Mouse (Mus musculus) layer of hippocampus, postnatal 25 days (tissue): ENCODE data around the gene Flcn. TPM values are rescaled to one million over a fixed set of nuclear protein-coding genes. Genes with fewer than 3 reads are reported as not detected.
"Not testable (repeated sequence)": the region's sequence is repeated elsewhere in the genome, so short reads cannot be mapped to it uniquely, and the experiment has no call there.

ENCODE experiments used
- DNase-seq, 2 experiments: peaks; one replicate each; pipeline ENCODE4 v3.0.0; 2022; ENCODE audit warnings: mixed read lengths in 2 of 2, low spot score in 1 of 2; ENCODE audit errors: extremely low spot score in 1 of 2
- total RNA-seq, 2 experiments: library from RNA; stranded (reverse); gene quantifications; 2 replicates each; pipeline ENCODE4 v1.2.3; 2021

Gene Flcn
- 10 to 100 TPM; 44.8 to 47.1 TPM for total RNA-seq

GRCm38 (mm10) chr11:59809670-59810474 is at the start of gene Flcn:
Gene Flcn, minus strand, starts transcription at chr11:59810016.
- DNase-seq: peak; percentile 73 to 88

GRCm38 (mm10) chr11:59852865-59853264 is 43.0 kb upstream of the Flcn start:
- no peak for DNase-seq

- peak; percentile 61 to 68 for DNase-seq
Observed at GRCm38 (mm10) chr11:59847891-59848884, 38.4 kb upstream of the Flcn start.

- peak in 1 of 2 experiments; percentile 33 for DNase-seq
Observed at GRCm38 (mm10) chr11:59847131-59847530, 37.3 kb upstream of the Flcn start.

- DNase-seq: no peak
Observed at GRCm38 (mm10) chr11:59846311-59846710, 36.5 kb upstream of the Flcn start.

- peak; percentile 82 to 85 for DNase-seq
Observed at GRCm38 (mm10) chr11:59839459-59840126, 29.8 kb upstream of the Flcn start, which contains the start of gene Cops3. Gene Cops3, minus strand, starts transcription at chr11:59839838.

DNA sequence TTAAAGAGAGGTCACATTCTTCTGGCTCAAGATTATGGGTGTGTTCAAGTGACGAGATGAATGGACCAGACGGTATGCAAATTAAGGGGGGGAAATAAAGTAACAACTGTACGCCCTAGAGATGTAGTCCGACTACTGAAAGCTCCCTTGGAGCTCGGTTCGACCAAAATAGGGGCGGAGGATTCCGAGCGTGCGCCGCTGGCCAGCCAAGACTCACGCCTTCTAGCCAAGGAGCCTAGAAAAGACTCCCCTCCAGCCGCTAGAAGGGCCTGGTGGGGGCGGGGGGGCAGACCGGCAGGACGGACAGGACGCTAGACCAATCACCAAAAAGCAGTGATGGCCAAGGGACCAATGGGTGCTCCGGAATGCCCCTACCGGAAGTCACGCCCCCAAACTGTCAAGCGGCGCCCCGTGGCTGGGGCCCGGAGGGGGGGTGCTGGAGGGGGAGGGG is 29.2 kb upstream of the Flcn start, which contains the start of gene Nt5m:
TSS of gene Nt5m (plus strand) at position 440 of the 451 bp plus-strand sequence.
- peak; percentile 81 to 86 for DNase-seq

DNA sequence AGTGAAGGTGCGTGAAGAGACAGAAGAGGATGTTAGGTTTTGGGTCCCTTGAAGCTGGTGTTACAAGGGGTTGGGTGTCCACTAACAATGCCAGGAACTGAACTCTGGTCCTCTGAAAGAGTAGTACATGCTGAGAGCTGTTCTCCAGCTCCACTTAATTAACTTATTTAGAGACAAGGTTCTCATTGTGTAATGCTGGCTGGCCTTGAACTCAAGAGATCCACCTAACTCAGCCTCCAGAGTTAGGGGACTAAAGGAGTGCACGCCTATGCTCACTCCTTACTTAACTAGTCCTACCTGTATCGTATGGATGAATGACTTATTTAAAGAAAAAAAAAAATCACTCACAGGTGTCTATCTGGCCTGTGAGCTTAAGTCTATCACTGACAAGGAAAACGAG is 28.6 kb upstream of the Flcn start:
- DNase-seq: no peak

DNA sequence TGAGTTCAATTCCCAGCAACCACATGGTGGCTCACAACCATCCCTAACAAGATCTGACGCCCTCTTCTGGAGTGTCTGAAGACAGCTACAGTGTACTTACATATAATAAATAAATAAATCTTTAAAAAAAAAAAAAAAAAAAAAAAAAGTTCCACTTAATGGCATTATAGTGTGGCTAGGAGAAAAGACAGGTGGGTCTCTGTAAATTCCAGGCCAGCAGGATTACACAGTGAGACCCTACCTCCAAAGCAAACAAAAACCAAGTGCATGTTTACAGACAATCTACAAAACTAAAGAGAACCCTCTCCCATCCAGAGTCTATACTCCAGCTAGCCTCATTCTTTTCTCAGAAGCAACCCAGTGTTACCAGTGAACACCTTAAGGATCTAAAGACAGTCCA is 28.0 kb upstream of the Flcn start:
- not testable (repeated sequence) for DNase-seq

GRCm38 (mm10) chr11:59821625-59822024 is 11.8 kb upstream of the Flcn start:
- no peak for DNase-seq

GRCm38 (mm10) chr11:59817916-59818315 is 8.1 kb upstream of the Flcn start:
- DNase-seq: no peak

DNA sequence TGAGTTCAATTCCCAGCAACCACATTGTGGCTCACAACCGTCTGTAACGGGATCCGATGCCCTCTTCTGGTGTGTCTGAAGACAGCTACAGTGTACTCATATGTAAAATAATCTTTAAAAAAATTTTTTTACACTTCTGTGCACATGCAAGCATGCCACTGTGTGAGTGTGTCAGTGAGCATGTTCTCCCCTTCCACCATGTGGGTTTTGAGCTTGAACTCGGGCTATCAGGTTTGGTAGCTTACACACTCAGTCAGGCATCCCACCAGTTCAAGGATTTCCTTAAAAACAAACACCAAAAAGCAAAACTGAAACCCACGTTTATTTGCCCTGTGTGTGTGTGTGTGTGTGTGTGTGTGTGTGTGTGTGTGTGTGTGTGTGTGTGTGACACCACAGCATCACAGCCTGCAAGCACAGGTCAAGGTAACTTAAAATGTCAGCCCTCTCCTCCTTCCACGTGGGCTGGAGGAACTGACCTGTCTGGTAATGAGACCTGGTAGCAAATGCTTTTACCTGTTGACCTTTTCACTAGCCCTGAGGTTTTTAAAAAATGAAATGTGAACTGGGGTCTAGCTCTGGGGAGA is 5.8 kb upstream of the Flcn start:
- no peak for DNase-seq

GRCm38 (mm10) chr11:59814936-59815335 is 5.1 kb upstream of the Flcn start:
- DNase-seq: no peak

- no peak for DNase-seq
Observed at GRCm38 (mm10) chr11:59814311-59814710, 4.5 kb upstream of the Flcn start.

GRCm38 (mm10) chr11:59813276-59813675 is 3.5 kb upstream of the Flcn start:
- DNase-seq: no peak

DNA sequence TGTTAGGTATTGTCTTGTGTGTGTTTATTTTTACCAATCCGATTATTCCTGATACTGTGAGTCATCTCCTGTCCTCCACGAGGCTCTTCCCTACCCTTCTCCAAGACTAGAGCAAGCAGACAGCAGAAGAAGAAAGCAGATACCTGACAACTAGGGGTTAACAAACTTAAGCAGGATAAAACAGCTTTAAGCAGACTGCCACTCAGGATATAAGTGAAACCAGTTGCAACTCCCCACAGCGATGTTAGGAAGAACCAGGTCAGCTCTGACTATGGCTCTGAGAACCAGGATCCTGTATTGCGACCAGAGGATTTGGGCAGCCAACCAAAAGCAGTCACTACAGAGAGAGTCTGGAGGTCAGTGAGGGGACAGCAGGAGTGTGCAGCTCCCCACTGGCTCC is 1.4 kb upstream of the Flcn start:
- no peak for DNase-seq

DNA sequence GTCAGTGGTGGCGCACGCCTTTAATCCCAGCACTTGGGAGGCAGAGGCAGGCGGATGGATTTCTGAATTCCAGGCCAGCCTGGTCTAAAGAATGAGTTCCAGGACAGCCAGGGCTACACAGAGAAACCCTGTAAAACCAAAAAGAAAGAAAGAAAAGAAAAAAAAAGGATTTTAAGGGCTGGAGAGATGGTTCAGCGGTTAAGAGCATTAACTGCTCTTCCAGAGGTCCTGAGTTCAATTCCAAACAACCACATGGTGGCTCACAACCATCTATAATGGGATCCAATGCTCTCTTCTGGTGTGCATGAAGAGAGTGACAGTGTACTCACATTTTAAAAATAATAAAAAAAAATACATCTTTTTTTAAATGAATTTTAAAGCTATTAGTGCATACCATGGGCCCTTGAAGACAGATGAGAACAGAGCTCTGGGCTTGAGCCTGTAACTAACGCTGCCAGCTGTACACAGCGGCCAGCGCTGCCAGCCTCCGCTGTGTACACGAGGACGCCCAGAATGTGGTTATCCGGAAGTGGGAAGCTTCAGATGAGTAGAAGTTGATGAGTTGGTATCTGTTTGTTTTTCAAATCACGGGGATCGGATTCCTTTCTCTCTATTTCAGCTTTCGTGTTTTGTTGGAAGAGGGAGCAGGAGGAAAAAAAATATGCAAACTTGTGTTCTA is 803 bp upstream of the Flcn start:
- DNase-seq: no peak

- DNase-seq: no peak
Observed at GRCm38 (mm10) chr11:59809071-59809669, 646 bp downstream of the Flcn start.
